Mouse (Mus musculus) MEL (cell line): ENCODE measurements around the gene Rpl3.

Experiments
- CTCF ChIP-seq, 3 experiments: IDR thresholded peaks in 2 of 3; conservative IDR thresholded peaks in 1 of 3; 2 replicates each; pipeline ENCODE4 v1.5.1; 2011 to 2012; ENCODE audit warnings: low read length in 3 of 3, low read depth in 2 of 3, mild to moderate bottlenecking in 2 of 3, improper control_type of control experiment in 1 of 3, inconsistent platforms in 1 of 3, mixed read lengths in 1 of 3, moderate library complexity in 1 of 3; ENCODE audit not compliant: control insufficient read depth in 1 of 3, insufficient read depth in 1 of 3, poor library complexity in 1 of 3, severe bottlenecking in 1 of 3
- ELF1 ChIP-seq: IDR thresholded peaks from 2 replicates; pipeline ENCODE4 v1.6.1; 2014; ENCODE audit warnings: low read depth, mild to moderate bottlenecking, inconsistent platforms, low read length, improper control_type of control experiment, moderate library complexity
- EP300 ChIP-seq, 2 experiments: IDR thresholded peaks; 2 replicates each; pipeline ENCODE4 v1.6.1; 2011; ENCODE audit warnings: improper control_type of control experiment in 2 of 2, low read length in 2 of 2, low read depth in 1 of 2, mild to moderate bottlenecking in 1 of 2
- GATA1 ChIP-seq: IDR thresholded peaks from 2 replicates; pipeline ENCODE4 v1.6.1; 2011; ENCODE audit warnings: low read depth, low read length, improper control_type of control experiment
- MAX ChIP-seq: IDR thresholded peaks from 2 replicates; pipeline ENCODE4 v1.6.1; 2011; ENCODE audit warnings: low read length, improper control_type of control experiment
- MAZ ChIP-seq: IDR thresholded peaks from 2 replicates; pipeline ENCODE4 v1.6.1; 2012; ENCODE audit warnings: low read depth, mild to moderate bottlenecking, inconsistent platforms, low read length, improper control_type of control experiment
- MYC ChIP-seq: IDR thresholded peaks from 2 replicates; pipeline ENCODE4 v1.6.1; 2011; ENCODE audit warnings: low read depth, mild to moderate bottlenecking, low read length, improper control_type of control experiment, moderate library complexity
- POLR2A ChIP-seq, 2 experiments: IDR thresholded peaks; 2 replicates each; pipeline ENCODE4 v1.6.1; 2011 to 2012; ENCODE audit warnings: low read length in 2 of 2, mild to moderate bottlenecking in 2 of 2, control low read depth in 1 of 2, improper control_type of control experiment in 1 of 2, low read depth in 1 of 2, moderate library complexity in 1 of 2; ENCODE audit not compliant: control insufficient read depth in 1 of 2, insufficient read depth in 1 of 2, poor library complexity in 1 of 2
- TBP ChIP-seq: IDR thresholded peaks from 2 replicates; pipeline ENCODE4 v1.8.0; 2011; ENCODE audit warnings: low read depth, low read length, improper control_type of control experiment
- USF1 ChIP-seq: IDR thresholded peaks from 2 replicates; pipeline ENCODE4 v1.6.1; 2014; ENCODE audit warnings: low read depth, mild to moderate bottlenecking, inconsistent platforms, low read length, improper control_type of control experiment, moderate library complexity
- USF2 ChIP-seq, 2 experiments: IDR thresholded peaks; 2 replicates each; pipeline ENCODE4 v1.6.1; 2011 to 2012; ENCODE audit warnings: improper control_type of control experiment in 2 of 2, low read length in 2 of 2, borderline replicate concordance in 1 of 2, inconsistent platforms in 1 of 2, low read depth in 1 of 2, mild to moderate bottlenecking in 1 of 2; ENCODE audit not compliant: insufficient read depth in 1 of 2

GRCm38 (mm10) chr15:80070095-80070644, 21.5 kb downstream of the Rpl3 start:
- TF ChIP-seq MAX = no peak
- no peak for TF ChIP-seq ELF1
- TF ChIP-seq CTCF (IDR thresholded peaks at IDR 0.05 in 2 of 3, conservative IDR thresholded peaks at IDR 0.05 in 1 of 3; ENCODE audit: control insufficient read depth in 1 of 3, insufficient read depth in 1 of 3, low read depth in 2 of 3, low read length in 3 of 3, poor library complexity in 1 of 3, severe bottlenecking in 1 of 3) = no peak
- TF ChIP-seq EP300 (IDR thresholded peaks at IDR 0.05; ENCODE audit: low read depth in 1 of 2, low read length in 2 of 2) = no peak
- TF ChIP-seq MYC = no peak
- TF ChIP-seq POLR2A (IDR thresholded peaks at IDR 0.05; ENCODE audit: control insufficient read depth in 1 of 2, insufficient read depth in 1 of 2, low read depth in 1 of 2, low read length in 2 of 2, poor library complexity in 1 of 2) = no peak
- no peak for TF ChIP-seq USF2 (IDR thresholded peaks at IDR 0.05; ENCODE audit: borderline replicate concordance in 1 of 2, insufficient read depth in 1 of 2, low read depth in 1 of 2, low read length in 2 of 2)
- no peak for TF ChIP-seq USF1
- TF ChIP-seq TBP = no peak
- no peak for TF ChIP-seq GATA1
- no peak for TF ChIP-seq MAZ
